Mouse (Mus musculus) adrenal gland, postnatal 14 days (tissue): ENCODE data around the gene Lrrc23. TPM values are rescaled to one million over a fixed set of nuclear protein-coding genes. Genes with fewer than 3 reads are reported as not detected.
"Not testable (repeated sequence)": the region's sequence is repeated elsewhere in the genome, so short reads cannot be mapped to it uniquely, and the experiment has no call there.

ENCODE experiments used
- DNase-seq: peaks from one replicate; pipeline ENCODE4 v3.0.0; 2021; ENCODE audit warnings: mixed read lengths
- total RNA-seq: library from RNA; stranded (reverse); gene quantifications from 2 replicates; pipeline ENCODE4 v1.2.3, GENCODE M21; 2021

The Lrrc23 gene
- total RNA-seq, 1 experiment from 2014 or later, result not detected

- no peak for DNase-seq
These were observed 28.4 kb upstream of the Lrrc23 start for GRCm38 (mm10) chr6:124807986-124808357.

- no peak for DNase-seq
These were observed 27.8 kb upstream of the Lrrc23 start for GRCm38 (mm10) chr6:124807366-124807765.

- DNase-seq, result no peak
These were observed 27.1 kb upstream of the Lrrc23 start for GRCm38 (mm10) chr6:124806446-124807140.

DNA sequence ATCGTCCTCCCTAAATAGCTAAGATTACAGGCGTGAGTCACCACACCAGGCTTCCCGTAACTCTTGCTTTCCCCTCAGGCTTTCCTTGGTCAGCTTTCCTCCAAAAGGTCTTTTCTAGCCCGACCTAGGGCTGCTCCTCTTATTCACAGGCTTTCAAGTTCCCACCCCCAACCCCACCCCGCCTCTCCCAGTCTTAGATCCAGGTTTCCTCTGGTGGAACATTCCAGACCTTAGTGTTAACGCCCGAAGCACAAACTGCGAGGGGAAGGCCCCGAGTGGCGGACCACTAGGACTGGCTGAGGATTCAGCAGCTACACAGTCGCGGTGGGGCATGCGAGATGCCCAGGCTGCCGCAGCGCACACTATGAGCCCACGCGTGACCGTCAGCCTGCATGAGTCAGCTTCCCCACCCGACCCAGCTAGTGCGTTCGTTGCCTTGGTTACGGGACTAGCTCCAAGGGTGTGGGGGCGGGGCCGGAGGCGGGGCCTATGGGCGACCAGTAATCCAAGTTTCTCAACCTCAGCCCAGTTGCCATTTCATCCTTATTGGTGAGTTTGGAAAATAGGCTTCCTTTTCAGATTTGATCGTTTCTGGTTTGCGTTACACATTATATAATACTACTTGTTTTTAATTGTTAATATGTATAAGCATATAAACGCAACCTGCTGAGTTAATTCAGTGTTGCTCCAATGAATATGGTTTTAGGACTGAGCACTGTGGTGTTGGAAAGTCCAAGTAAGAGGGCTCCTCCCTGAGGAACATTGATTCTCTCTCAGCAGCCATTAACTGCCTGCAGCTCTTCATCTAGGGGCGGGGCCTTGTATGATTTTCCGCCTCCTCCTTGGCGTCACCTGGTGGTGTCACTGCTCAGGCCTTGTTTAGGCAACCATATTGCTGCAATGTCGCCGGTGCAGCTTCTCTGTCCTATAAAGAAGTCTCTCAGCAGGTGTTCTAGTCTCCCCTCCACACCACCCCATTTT lies 26.1 kb upstream of the Lrrc23 start:
- peak; percentile 99 for DNase-seq

DNA sequence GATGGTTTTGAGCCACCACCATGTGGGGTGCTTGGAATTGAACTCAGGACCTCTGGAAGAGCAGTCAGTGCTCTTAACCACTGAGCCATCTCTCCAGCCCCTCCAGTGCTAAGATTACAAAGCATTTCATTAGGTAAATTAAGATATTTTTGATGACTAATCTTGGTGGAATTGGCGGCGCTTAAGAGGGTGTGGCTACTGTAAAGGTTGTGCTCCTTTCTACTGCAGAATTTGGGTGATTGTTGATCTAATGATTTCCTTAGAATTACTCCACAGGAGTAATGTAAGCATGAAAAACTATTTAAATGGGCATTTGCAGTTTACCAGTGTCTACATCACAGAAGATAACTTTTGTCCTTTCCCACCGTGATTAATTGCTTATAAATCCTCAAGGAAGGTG lies 24.8 kb upstream of the Lrrc23 start:
- no peak for DNase-seq

DNA sequence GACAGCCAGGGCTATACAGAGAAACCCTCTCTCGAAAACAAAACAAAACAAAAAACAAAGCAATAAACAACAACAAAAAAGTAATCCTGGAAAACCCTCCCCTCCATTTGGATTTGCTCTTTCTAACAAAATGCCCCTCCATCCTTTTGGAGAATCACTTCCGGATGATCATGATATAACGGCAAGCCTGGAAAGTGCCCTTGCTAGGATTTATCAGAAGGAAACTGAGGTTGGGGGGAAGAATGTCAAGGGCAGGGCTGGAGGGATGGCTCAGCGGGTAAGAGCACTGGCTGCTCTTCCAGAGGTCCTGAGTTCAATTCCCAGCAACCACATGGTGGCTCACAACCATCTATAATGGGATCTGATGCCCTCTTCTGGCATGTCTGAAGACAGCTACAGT lies 24.2 kb upstream of the Lrrc23 start:
- not testable (repeated sequence) for DNase-seq

- DNase-seq, result no peak
These were observed 23.5 kb upstream of the Lrrc23 start for GRCm38 (mm10) chr6:124803061-124803460.

DNA sequence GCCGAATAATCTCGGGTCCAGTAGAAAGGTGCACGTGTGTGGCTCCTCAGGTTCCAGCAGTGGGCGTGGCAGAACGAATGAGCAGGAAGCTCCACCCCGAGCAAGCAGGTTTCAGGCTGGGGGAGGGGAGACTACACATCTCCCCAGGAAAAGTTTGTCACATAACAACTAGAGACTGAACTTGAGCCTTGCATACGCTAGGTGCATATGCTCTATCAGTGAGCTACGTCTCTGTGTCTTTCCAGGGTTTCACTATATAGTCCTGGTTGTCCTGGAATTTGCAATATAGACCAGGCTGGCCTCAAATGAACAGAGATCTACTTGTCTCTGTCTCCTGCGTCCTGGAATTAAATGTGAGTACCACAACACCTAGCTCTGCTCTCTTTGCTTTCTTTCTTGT lies 22.9 kb upstream of the Lrrc23 start:
- not testable (repeated sequence) for DNase-seq

GRCm38 (mm10) chr6:124796200-124796599 lies 16.7 kb upstream of the Lrrc23 start:
- DNase-seq, result no peak

GRCm38 (mm10) chr6:124795781-124796180 lies 16.3 kb upstream of the Lrrc23 start:
- DNase-seq, result no peak

GRCm38 (mm10) chr6:124791911-124792310 lies 12.4 kb upstream of the Lrrc23 start:
- no peak for DNase-seq

GRCm38 (mm10) chr6:124790121-124790520 lies 10.6 kb upstream of the Lrrc23 start:
- no peak for DNase-seq

- no peak for DNase-seq
These were observed 10.0 kb upstream of the Lrrc23 start for GRCm38 (mm10) chr6:124789519-124789918.

DNA sequence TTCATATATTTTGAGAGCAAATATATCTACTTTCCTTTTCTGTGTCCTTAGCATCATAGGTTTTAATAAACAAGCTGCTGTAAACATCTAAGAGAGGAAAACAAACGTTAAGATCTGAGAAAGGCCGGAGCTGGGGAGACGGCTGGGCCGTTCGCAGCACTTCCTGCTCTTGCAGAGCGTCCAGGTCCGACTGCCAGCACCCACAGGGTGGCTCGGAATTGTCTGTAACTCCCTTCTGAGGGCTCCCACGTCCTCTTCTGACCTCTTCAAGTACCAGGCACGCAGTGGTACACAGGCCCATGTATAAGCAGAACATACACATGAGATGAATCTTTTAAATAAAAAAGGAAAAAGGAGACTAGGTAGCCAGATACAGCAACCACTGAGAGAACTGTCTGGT lies 8.2 kb upstream of the Lrrc23 start:
- no peak for DNase-seq

DNA sequence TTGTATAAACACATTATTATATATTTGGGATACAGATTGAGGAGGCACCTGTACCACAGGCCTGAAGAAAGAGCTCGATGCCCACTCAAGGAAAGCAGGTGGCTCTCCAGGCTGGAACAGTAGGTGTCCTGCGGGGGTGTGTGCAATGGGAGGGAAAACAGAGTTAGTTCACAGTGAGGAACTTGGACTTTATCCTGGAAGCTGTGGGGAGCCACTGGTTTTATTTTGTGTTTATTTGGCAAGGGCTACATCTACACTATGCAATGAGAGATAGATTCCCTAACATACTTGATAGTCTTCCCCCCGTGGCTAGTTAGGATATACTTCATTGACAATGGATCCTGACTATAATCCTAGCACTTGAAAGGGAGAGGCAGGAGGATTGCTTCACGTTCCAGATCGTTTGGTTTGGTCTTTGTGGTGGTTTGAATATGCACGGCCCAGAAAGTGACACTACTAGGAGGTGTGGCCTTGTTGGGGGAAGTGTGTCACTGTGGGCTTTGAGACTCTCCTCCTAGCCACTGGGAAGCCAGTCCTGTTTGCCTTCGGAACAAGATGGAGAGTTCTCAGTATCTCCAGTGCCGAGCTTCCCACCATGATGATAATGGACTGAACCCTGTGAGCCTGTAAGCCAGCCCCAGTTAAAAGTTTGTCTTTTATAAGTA lies 7.4 kb upstream of the Lrrc23 start:
- DNase-seq, result no peak

DNA sequence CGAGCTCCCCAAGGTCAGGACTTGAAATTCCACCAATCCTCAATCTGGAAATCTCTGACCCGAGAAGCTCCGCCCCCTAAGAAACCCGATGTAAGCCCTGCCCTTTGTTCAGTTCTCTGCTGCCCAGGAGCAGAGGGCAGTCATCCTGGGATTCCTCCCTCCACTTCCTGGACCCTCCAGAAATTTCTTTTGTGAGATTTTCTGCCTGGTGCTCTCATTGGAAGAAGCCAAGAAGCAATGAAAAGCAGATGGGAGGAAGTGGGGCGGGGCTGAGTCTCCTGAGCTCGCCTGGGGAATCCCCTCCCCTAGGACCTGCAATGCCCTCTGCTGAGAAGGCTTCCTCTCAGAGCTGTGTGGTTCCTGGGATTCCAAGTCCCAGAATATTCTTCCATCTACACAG lies 2.9 kb upstream of the Lrrc23 start:
- peak; percentile 50 for DNase-seq

DNA sequence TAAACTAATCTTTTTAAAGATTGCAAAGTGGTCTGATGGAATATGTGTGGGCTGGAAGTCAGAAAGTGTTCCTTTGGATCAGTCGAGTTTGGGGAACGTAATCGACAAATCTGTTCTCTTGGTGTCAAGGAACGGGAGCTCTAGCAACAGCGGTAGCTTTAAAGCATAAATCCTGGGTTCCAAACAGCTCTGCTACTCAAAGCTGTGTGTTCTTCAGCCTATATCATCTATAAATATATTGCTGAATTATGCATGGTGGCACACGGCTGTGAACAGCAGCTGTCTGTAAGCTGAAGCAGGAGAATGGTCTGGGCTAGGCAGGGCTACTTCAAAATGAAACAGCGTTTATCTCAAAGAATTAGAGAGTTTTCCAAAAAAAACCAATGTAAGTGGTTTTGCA lies 1.4 kb upstream of the Lrrc23 start:
- DNase-seq, result no peak

DNA sequence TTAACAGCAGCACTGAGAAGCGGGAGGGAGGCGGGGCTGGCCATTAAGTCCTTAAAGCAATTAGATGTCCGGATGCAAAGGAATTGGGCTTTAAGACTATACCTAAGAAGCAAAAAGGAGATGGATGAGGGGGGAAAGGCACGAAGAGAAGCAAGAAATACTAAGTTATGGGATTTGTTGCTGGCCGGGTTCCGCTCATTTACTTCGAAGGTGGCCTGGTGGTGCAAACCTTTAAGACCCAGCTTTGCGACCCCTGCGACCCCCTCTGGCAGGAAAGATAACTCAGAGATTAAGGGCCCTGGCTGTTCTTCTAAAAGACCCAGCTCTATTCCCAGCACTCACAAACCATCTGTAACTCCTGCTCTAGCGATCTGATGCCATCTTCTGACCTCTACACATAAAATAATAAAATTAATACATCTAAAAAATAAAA lies 473 bp upstream of the Lrrc23 start:
- DNase-seq, result no peak

- no peak for DNase-seq
These were observed 9.0 kb downstream of the Lrrc23 start for GRCm38 (mm10) chr6:124770511-124770910.

DNA sequence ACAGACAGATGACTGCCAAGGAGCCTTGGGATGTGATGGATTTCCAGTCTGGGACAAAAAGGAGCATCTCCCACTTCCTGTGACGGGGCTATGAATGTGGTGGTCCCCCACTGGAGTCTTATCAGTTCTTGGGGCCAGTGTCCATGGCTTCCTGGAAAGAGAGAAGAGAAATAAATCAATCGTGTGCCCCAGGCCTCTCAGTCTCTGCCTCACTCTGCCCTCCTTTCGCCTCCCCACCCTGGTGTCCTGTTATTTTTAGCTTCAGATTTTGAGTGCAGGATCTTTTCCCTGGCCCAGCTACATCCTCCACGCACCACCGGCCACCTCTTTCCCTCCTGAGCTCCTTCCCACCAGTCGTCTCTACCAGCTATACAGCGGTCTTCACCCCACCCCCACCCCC lies 9.5 kb downstream of the Lrrc23 start:
- DNase-seq, result no peak

DNA sequence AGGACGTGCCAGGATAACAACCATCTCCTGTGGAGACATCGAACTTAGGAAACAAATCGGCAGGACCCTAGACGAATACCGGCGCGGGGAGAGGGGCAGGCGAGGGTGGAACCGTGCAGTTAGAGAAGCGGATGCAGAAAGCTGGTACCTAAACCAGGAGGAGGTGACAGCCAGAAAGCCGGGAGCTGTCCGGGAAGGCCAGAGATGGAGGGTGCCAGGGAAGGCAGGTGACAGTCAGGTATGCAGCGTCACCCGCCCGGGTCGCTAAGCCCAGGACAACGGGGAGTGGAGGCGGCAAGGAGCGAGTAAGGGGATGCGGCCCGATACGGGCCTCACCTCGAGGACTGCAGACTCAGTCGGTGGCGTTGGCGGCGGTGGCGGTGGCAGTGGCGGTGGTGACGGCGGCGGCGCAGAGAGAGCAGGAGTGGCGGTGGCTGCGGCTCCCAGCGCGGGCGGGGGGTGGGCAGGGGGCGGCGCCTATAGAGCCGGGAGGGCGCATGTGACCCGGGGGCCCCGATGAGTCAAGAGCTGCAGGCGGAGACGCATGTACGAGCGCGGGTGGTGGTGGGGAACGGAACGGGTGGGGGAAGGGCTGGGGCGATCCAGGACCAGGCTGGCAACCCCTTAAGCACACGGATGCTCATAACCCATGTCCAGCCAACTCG lies 10.3 kb downstream of the Lrrc23 start, which contains the start of gene Eno2:
Gene Eno2, minus strand, starts transcription at position 573 of the 665 bp plus-strand sequence.
- peak; percentile 80 for DNase-seq

GRCm38 (mm10) chr6:124768704-124769044 lies 10.9 kb downstream of the Lrrc23 start:
- DNase-seq, result no peak
